In the genomic region with DNA sequence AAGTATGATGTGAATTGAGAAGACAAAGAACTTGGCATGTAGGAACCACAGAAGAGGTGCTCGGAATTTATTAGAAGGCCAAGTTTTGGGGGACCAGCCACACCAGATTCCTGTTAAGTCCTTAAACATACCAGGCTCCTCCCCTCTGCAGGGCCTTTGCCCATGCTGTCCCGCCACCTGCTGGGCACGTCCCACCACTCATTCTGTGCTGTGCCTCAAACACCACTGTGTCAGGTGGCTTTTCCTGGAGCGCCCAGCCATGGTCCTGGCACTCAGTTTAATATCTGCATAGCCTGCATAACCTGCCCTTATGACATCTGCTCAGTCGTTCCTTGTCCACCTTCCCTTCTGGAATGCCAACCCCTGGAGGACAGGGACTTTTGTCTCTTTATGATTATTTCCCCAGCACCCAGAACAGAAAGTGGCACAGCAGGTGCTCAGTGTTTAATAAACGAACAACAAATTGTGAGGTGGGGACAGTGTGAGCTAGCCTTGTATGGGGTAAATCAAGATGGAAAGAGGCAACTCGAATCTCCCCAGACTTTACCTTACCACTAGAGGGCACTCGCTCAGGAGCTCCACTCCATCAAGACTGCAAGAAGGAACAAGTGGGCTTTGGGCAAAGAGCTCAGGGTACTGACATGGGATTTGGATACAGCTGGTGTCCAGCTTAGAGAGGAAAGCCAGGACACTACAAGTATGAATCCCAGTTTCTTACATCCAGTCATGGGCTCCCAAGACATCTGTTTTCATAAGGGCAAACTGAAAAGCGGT, we compare ENCODE assay signal across 10 mouse cellular contexts. TPM values are rescaled to one million over a fixed set of nuclear protein-coding genes. Genes with fewer than 3 reads are reported as not detected.
DNase-seq lines count a peak whose midpoint lies in the region; ATAC-seq and TF ChIP-seq lines count a peak whose summit lies in the region.
"Had no signal": no experiment of that assay in that cellular context is flagged by ENCODE, and none has a peak within 500 bp of the region (broad histone marks: within the 10 kb centered on the region; RNA-seq: fewer than 3 reads in every experiment).

No protein-coding gene starts in this region.

- H3K36me3 ChIP-seq in heart, postnatal 0 days (replicated peaks; ENCODE audit: control insufficient read depth, insufficient read depth, low read length): peaks cover 8% of the 10 kb centered on the region; the same call in 1 of the 2 replicates
- peaks cover 6% of the 10 kb centered on the region for H3K36me3 ChIP-seq in E14TG2a.4 (ENCODE audit: insufficient read depth, low read length)

- ATAC-seq in heart, postnatal 0 days (ENCODE audit: insufficient read depth, low read depth): no peak
- ATAC-seq in granulocyte monocyte progenitor cell, adult 5-6 weeks (replicated peaks; ENCODE audit: poor library complexity, severe bottlenecking): peak; percentile 38

- TF ChIP-seq CTCF in heart, postnatal 0 days (IDR thresholded peaks at IDR 0.05; ENCODE audit: low read depth): peak; percentile 53
- peak; percentile 71 for TF ChIP-seq CTCF in E14TG2a.4 (conservative IDR thresholded peaks at IDR 0.05; ENCODE audit: low read length)

- peaks cover 17% of the 10 kb centered on the region; the same call in 1 of the 2 replicates for H3K4me1 ChIP-seq in heart, postnatal 0 days (ENCODE audit: control insufficient read depth, insufficient read depth)
- H3K4me1 ChIP-seq in E14TG2a.4 (replicated peaks; ENCODE audit: low read depth, low read length): peaks cover 41% of the 10 kb centered on the region

- no peaks in the 10 kb centered on the region for H3K9me3 ChIP-seq in heart, postnatal 0 days (replicated peaks; ENCODE audit: control insufficient read depth, low read length)
- H3K9me3 ChIP-seq in E14TG2a.4 (ENCODE audit: low read length): no peaks in the 10 kb centered on the region
- H3K9me3 ChIP-seq: limb, embryonic 15.5 days; stomach, embryonic 15.5 days had no signal

- H3K9ac ChIP-seq in heart, postnatal 0 days (replicated peaks; ENCODE audit: low read depth, low read length): no peak overlapping the region
- H3K9ac ChIP-seq: limb, embryonic 15.5 days; stomach, embryonic 15.5 days had no signal

- no peak for TF ChIP-seq EP300 in heart, postnatal 0 days (IDR thresholded peaks at IDR 0.05; ENCODE audit: low read depth)

- DNase-seq in heart, postnatal 0 days (ENCODE audit: low spot score): no peak
- DNase-seq in heart, postnatal 14 days: no peak
- peak; percentile 64 for DNase-seq in A20 (ENCODE audit: low read depth, low spot score)
- DNase-seq in lung, postnatal 10 days: peak; percentile 58
- peak; percentile 74 for DNase-seq in thymus, postnatal 0 days (ENCODE audit: low spot score)
- no peak for DNase-seq in urinary bladder, postnatal 4 days (ENCODE audit: low spot score in 2 of 2)

- no peak overlapping the region for H3K27ac ChIP-seq in heart, postnatal 0 days (ENCODE audit: low read depth)
- H3K27ac ChIP-seq: limb, embryonic 15.5 days; stomach, embryonic 15.5 days had no signal

- WGBS in heart, postnatal 0 days: 71% methylated on average over 9 of the region's 9 CpGs

- H3K4me2 ChIP-seq in heart, postnatal 0 days (ENCODE audit: low read depth, low read length): no peak overlapping the region
- H3K4me2 ChIP-seq: limb, embryonic 15.5 days; stomach, embryonic 15.5 days had no signal

- H3K4me3 ChIP-seq in heart, postnatal 0 days (ENCODE audit: low read depth, low read length): no peak overlapping the region
- H3K4me3 ChIP-seq in E14TG2a.4 (replicated peaks; ENCODE audit: low read length): no peak overlapping the region
- H3K4me3 ChIP-seq: limb, embryonic 15.5 days had no signal

- H3K27me3 ChIP-seq in heart, postnatal 0 days (ENCODE audit: control insufficient read depth, insufficient read depth, low read length): 0 out of 2 replicates have a peak, but pooled peaks cover 7% of the 10 kb centered on the region
- H3K27me3 ChIP-seq in E14TG2a.4 (ENCODE audit: insufficient read depth, low read length): peaks cover 45% of the 10 kb centered on the region

- intact Hi-C loops in heart, postnatal 14 days (cut with DNase I): no loop called here

RNA-seq across cellular contexts. Expression of gene Wiz, which starts 2.4 kb away (rescaled TPM):
- total RNA-seq in heart, postnatal 0 days (2014; rRNA removed; ENCODE audit: low replicate concordance): 14.2 and 21.4 TPM in 2 replicates
- polyA plus RNA-seq in heart, postnatal 0 days (2015; fragmentation: Nextera tagmentation; extraction: Ambion mirVana): 6.8 and 7.0 TPM in 2 replicates
- 10 to 100 TPM; 22.4 to 23.4 TPM for total RNA-seq in heart, postnatal 14 days (2021)
- 33.7 and 36.7 TPM in 2 replicates for total RNA-seq in granulocyte monocyte progenitor cell, adult 5-6 weeks (2014; fragmentation: Nextera tagmentation)
- 4.7 and 5.5 TPM in 2 replicates for total RNA-seq in granulocyte monocyte progenitor cell, adult 5-6 weeks (2017)
- 13.2 and 15.3 TPM in 2 replicates for polyA plus RNA-seq in thymus, postnatal 0 days (2015; fragmentation: Nextera tagmentation; extraction: Ambion mirVana)

RNA-seq across cellular contexts. Expression of gene Rasal3, which starts 16.5 kb away (rescaled TPM):
- 7.3 and 15.0 TPM in 2 replicates for total RNA-seq in heart, postnatal 0 days (2014; rRNA removed; ENCODE audit: low replicate concordance)
- 0.40 TPM in 2 replicates for polyA plus RNA-seq in heart, postnatal 0 days (2015; fragmentation: Nextera tagmentation; extraction: Ambion mirVana)
- total RNA-seq in heart, postnatal 14 days (2021): 1 to 10 TPM; 1.3 to 4.7 TPM
- 44.1 and 84.5 TPM in 2 replicates for total RNA-seq in granulocyte monocyte progenitor cell, adult 5-6 weeks (2014; fragmentation: Nextera tagmentation)
- 44.5 and 60.1 TPM in 2 replicates for total RNA-seq in granulocyte monocyte progenitor cell, adult 5-6 weeks (2017)
- polyA plus RNA-seq in thymus, postnatal 0 days (2015; fragmentation: Nextera tagmentation; extraction: Ambion mirVana): 164 and 165 TPM in 2 replicates

RNA-seq across cellular contexts. Expression of gene Akap8l, which starts 36.4 kb away (rescaled TPM):
- 38.5 and 80.6 TPM in 2 replicates for total RNA-seq in heart, postnatal 0 days (2014; rRNA removed; ENCODE audit: low replicate concordance)
- 66.4 and 70.8 TPM in 2 replicates for polyA plus RNA-seq in heart, postnatal 0 days (2015; fragmentation: Nextera tagmentation; extraction: Ambion mirVana)
- total RNA-seq in heart, postnatal 14 days (2021): 10 to 100 TPM; 49.2 to 57.1 TPM
- 31.6 and 55.2 TPM in 2 replicates for total RNA-seq in granulocyte monocyte progenitor cell, adult 5-6 weeks (2014; fragmentation: Nextera tagmentation)
- total RNA-seq in granulocyte monocyte progenitor cell, adult 5-6 weeks (2017): 58.8 and 65.8 TPM in 2 replicates
- 62.4 and 66.4 TPM in 2 replicates for polyA plus RNA-seq in thymus, postnatal 0 days (2015; fragmentation: Nextera tagmentation; extraction: Ambion mirVana)

RNA-seq across cellular contexts. Expression of gene Pglyrp2, which starts 37.1 kb away (rescaled TPM):
- not detected in 2 replicates for total RNA-seq in heart, postnatal 0 days (2014; rRNA removed; ENCODE audit: low replicate concordance)
- polyA plus RNA-seq in heart, postnatal 0 days (2015; fragmentation: Nextera tagmentation; extraction: Ambion mirVana): not detected in 2 replicates
- under 1 TPM; 0.24 to 0.93 TPM for total RNA-seq in heart, postnatal 14 days (2021)
- total RNA-seq in granulocyte monocyte progenitor cell, adult 5-6 weeks (2014; fragmentation: Nextera tagmentation): 0.80 and 1.1 TPM in 2 replicates
- 2.1 TPM in 1 of 2 replicates, not detected in the other for total RNA-seq in granulocyte monocyte progenitor cell, adult 5-6 weeks (2017)
- polyA plus RNA-seq in thymus, postnatal 0 days (2015; fragmentation: Nextera tagmentation; extraction: Ambion mirVana): 32.4 and 34.4 TPM in 2 replicates

Comparison
In these comparisons a context has a peak if more than half of its experiments do, and no peak if none do; other contexts are left out.
1. DNase-seq: peak in A20 (single experiment), lung, postnatal 10 days (single experiment) and thymus, postnatal 0 days (single experiment); none in heart, postnatal 0 days (single experiment), heart, postnatal 14 days (0 of 2) and urinary bladder, postnatal 4 days (0 of 2).